In the genomic region with DNA sequence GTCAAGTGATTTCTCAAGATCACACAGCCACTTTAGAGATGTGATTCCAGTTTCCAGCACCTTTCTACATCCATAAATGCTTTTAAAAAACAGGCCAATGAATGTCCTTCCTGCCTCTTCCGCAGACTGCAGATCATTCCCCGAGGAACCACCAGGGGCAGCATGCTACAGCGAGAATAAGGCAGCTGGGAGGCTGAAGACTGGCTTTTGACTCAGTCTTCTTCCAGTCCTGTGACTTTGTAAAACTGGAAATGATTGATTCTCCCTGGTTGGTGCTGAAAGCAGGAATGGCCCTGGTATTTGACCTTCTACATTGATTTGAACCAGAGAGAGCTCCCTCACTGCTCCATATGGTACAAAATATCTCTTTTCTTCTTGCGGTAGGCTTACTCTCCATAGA, we compare ENCODE assay signal across 9 mouse cellular contexts. TPM values are rescaled to one million over a fixed set of nuclear protein-coding genes. Genes with fewer than 3 reads are reported as not detected.
DNase-seq lines count a peak whose midpoint lies in the region; ATAC-seq lines count a peak whose summit lies in the region.
"Had no signal": no experiment of that assay in that cellular context is flagged by ENCODE, and none has a peak within 500 bp of the region (broad histone marks: within the 10 kb centered on the region; RNA-seq: fewer than 3 reads in every experiment).

No protein-coding gene starts in this region.

- no peaks in the 10 kb centered on the region for H3K9me3 ChIP-seq in forebrain, embryonic 10.5 days
- H3K9me3 ChIP-seq in forebrain, embryonic 16.5 days (ENCODE audit: control insufficient read depth, low read length) = no peaks in the 10 kb centered on the region
- no peaks in the 10 kb centered on the region for H3K9me3 ChIP-seq in embryonic facial prominence, embryonic 10.5 days
- H3K9me3 ChIP-seq: limb, embryonic 13.5 days had no signal

- no peak for ATAC-seq in forebrain, embryonic 16.5 days
- peak; percentile 69 for ATAC-seq in megakaryocyte, adult 5-6 weeks (ENCODE audit: poor library complexity, severe bottlenecking)

- H3K27me3 ChIP-seq in forebrain, embryonic 10.5 days (ENCODE audit: poor library complexity, severe bottlenecking) = no peaks in the 10 kb centered on the region
- no peaks in the 10 kb centered on the region for H3K27me3 ChIP-seq in forebrain, embryonic 16.5 days (replicated peaks; ENCODE audit: control insufficient read depth, insufficient read depth, low read length)
- H3K27me3 ChIP-seq in embryonic facial prominence, embryonic 10.5 days (replicated peaks; ENCODE audit: low read depth, poor library complexity, severe bottlenecking) = no peaks in the 10 kb centered on the region
- H3K27me3 ChIP-seq: limb, embryonic 13.5 days had no signal

- no peaks in the 10 kb centered on the region for H3K36me3 ChIP-seq in forebrain, embryonic 10.5 days (replicated peaks)
- no peaks in the 10 kb centered on the region for H3K36me3 ChIP-seq in forebrain, embryonic 16.5 days (ENCODE audit: control insufficient read depth, insufficient read depth)
- no peaks in the 10 kb centered on the region for H3K36me3 ChIP-seq in embryonic facial prominence, embryonic 10.5 days (replicated peaks)
- H3K36me3 ChIP-seq: limb, embryonic 13.5 days had no signal

- DNase-seq in forebrain, embryonic 10.5 days (ENCODE audit: extremely low spot score, low spot score) = peak; percentile 40
- DNase-seq in urinary bladder, postnatal 14 days (ENCODE audit: low spot score) = peak; percentile 73
- DNase-seq in urinary bladder, postnatal 10 days (ENCODE audit: low spot score) = no peak
- DNase-seq in embryonic facial prominence, embryonic 10.5 days (ENCODE audit: low spot score) = peak; percentile 71
- peak; percentile 77 for DNase-seq in kidney, adult 9 months
- DNase-seq in thymus, adult 18-20 months = peak; percentile 40 to 57

- H3K27ac ChIP-seq in forebrain, embryonic 10.5 days = no peak overlapping the region
- H3K27ac ChIP-seq in forebrain, embryonic 16.5 days (ENCODE audit: low read length) = no peak overlapping the region
- H3K27ac ChIP-seq in embryonic facial prominence, embryonic 10.5 days (replicated peaks) = no peak overlapping the region
- H3K27ac ChIP-seq: limb, embryonic 13.5 days had no signal

- WGBS in forebrain, embryonic 10.5 days = 37% methylated on average over 4 of the region's 4 CpGs
- 45% methylated on average over 4 of the region's 4 CpGs for WGBS in forebrain, embryonic 16.5 days
- WGBS in embryonic facial prominence, embryonic 10.5 days = 35% methylated on average over 4 of the region's 4 CpGs

- H3K4me3 ChIP-seq in forebrain, embryonic 10.5 days = no peak overlapping the region
- no peak overlapping the region for H3K4me3 ChIP-seq in forebrain, embryonic 16.5 days (replicated peaks; ENCODE audit: low read length)
- H3K4me3 ChIP-seq in embryonic facial prominence, embryonic 10.5 days = no peak overlapping the region
- H3K4me3 ChIP-seq: limb, embryonic 13.5 days had no signal

- H3K4me2 ChIP-seq in forebrain, embryonic 16.5 days (ENCODE audit: low read length) = no peak overlapping the region
- H3K4me2 ChIP-seq: limb, embryonic 13.5 days had no signal

- no peaks in the 10 kb centered on the region for H3K4me1 ChIP-seq in forebrain, embryonic 10.5 days
- no peaks in the 10 kb centered on the region; the same call in 1 of the 2 replicates for H3K4me1 ChIP-seq in forebrain, embryonic 16.5 days (replicated peaks; ENCODE audit: control insufficient read depth, insufficient read depth, low read length)
- H3K4me1 ChIP-seq in embryonic facial prominence, embryonic 10.5 days = no peaks in the 10 kb centered on the region
- H3K4me1 ChIP-seq: limb, embryonic 13.5 days had no signal

- no peak overlapping the region for H3K9ac ChIP-seq in forebrain, embryonic 16.5 days (replicated peaks; ENCODE audit: low read depth, low read length)
- H3K9ac ChIP-seq: limb, embryonic 13.5 days had no signal

RNA-seq across cellular contexts. Expression of a gene that starts 26.3 kb away (rescaled TPM):
- polyA plus RNA-seq in forebrain, embryonic 10.5 days (2016; fragmentation: Nextera tagmentation; extraction: Ambion mirVana) = 8.8 and 10.2 TPM in 2 replicates
- 9.7 and 11.6 TPM in 2 replicates for polyA plus RNA-seq in forebrain, embryonic 16.5 days (2015; fragmentation: Nextera tagmentation; extraction: Ambion mirVana)
- polyA plus RNA-seq in embryonic facial prominence, embryonic 10.5 days (2016; fragmentation: Nextera tagmentation; extraction: Ambion mirVana) = 8.6 TPM in 2 replicates
- 48.2 and 50.2 TPM in 2 replicates for total RNA-seq in megakaryocyte, adult 5-6 weeks (2015)
- total RNA-seq in megakaryocyte, adult 5-6 weeks (2017) = 33.3 and 47.0 TPM in 2 replicates

RNA-seq across cellular contexts. Expression of a gene that starts 47.3 kb away (rescaled TPM):
- 236 and 237 TPM in 2 replicates for polyA plus RNA-seq in forebrain, embryonic 10.5 days (2016; fragmentation: Nextera tagmentation; extraction: Ambion mirVana)
- polyA plus RNA-seq in forebrain, embryonic 16.5 days (2015; fragmentation: Nextera tagmentation; extraction: Ambion mirVana) = 396 and 403 TPM in 2 replicates
- polyA plus RNA-seq in embryonic facial prominence, embryonic 10.5 days (2016; fragmentation: Nextera tagmentation; extraction: Ambion mirVana) = 247 and 254 TPM in 2 replicates
- 249 and 281 TPM in 2 replicates for total RNA-seq in megakaryocyte, adult 5-6 weeks (2015)
- total RNA-seq in megakaryocyte, adult 5-6 weeks (2017) = 144 and 161 TPM in 2 replicates
